Mouse (Mus musculus) midbrain, embryonic 16.5 days (tissue): ENCODE measurements around the gene Gbp4. TPM values are rescaled to one million over a fixed set of nuclear protein-coding genes. Genes with fewer than 3 reads are reported as not detected.
"Not testable (repeated sequence)": the region's sequence is repeated elsewhere in the genome, so short reads cannot be mapped to it uniquely, and the experiment has no call there.

Experiments used
- ATAC-seq: fragments of 200-750 bp; cut with Nextera tagmentation; 2 replicates; pipeline ENCODE4 v1.8.0; 2017; ENCODE audit warnings: moderate TSS enrichment
- H3K27ac ChIP-seq: fragments of 300-500 bp; sonication (generic); 2 replicates; pipeline ENCODE4 v1.5.1; 2014; ENCODE audit warnings: mild to moderate bottlenecking, low read length, mixed read lengths
- H3K27me3 ChIP-seq: fragments of 300-500 bp; sonication (generic); 2 replicates; pipeline ENCODE4 v1.6.1; 2014; ENCODE audit warnings: low read depth, low read length, mixed read lengths; ENCODE audit not compliant: control insufficient read depth, insufficient read depth
- H3K36me3 ChIP-seq: fragments of 300-500 bp; sonication (generic); 2 replicates; pipeline ENCODE4 v1.6.1; 2014; ENCODE audit warnings: mild to moderate bottlenecking, low read length, moderate library complexity, mixed read lengths; ENCODE audit not compliant: control insufficient read depth, insufficient read depth
- H3K4me1 ChIP-seq: fragments of 300-500 bp; sonication (generic); 2 replicates; pipeline ENCODE4 v1.6.1; 2014; ENCODE audit warnings: mild to moderate bottlenecking, low read length, mixed read lengths; ENCODE audit not compliant: control insufficient read depth, insufficient read depth
- H3K4me2 ChIP-seq: fragments of 300-500 bp; sonication (generic); 2 replicates; pipeline ENCODE4 v1.6.1; 2014; ENCODE audit warnings: mild to moderate bottlenecking, low read length, mixed read lengths
- H3K4me3 ChIP-seq: fragments of 300-500 bp; sonication (generic); 2 replicates; pipeline ENCODE4 v1.5.1; 2014; ENCODE audit warnings: low read depth, mild to moderate bottlenecking, low read length, moderate library complexity, mixed read lengths
- H3K9ac ChIP-seq: fragments of 300-500 bp; sonication (generic); 2 replicates; pipeline ENCODE4 v1.6.1; 2014; ENCODE audit warnings: low read depth, low read length, mixed read lengths
- H3K9me3 ChIP-seq: fragments of 300-500 bp; sonication (generic); replicated peaks from 2 replicates; pipeline ENCODE4 v1.6.1; 2014; ENCODE audit warnings: mild to moderate bottlenecking, low read length, mixed read lengths; ENCODE audit not compliant: control insufficient read depth, poor library complexity, severe bottlenecking
- polyA plus RNA-seq: library from polyadenylated mRNA; unstranded; fragments of >200 nt; fragmentation: Nextera tagmentation; extraction: Ambion mirVana; gene quantifications from 2 replicates; pipeline ENCODE4 v1.2.1, GENCODE M21; 2015

Gene Gbp4
- polyA plus RNA-seq, 1 experiment from 2014 or later, result 0.82 TPM

- not testable (repeated sequence) for H3K27me3 ChIP-seq, H3K36me3 ChIP-seq, H3K9ac ChIP-seq, ATAC-seq, H3K9me3 ChIP-seq, H3K4me2 ChIP-seq, H3K4me1 ChIP-seq, H3K27ac ChIP-seq, H3K4me3 ChIP-seq
Observed at GRCm38 (mm10) chr5:105068356-105068755, 71.0 kb downstream of the Gbp4 start.

Other genes starting within 250 kb of the Gbp4 start
- 0.25 and 0.41 TPM in 2 replicates for gene Abcg3, start 156.9 kb downstream of the Gbp4 start, polyA plus RNA-seq
- 0.86 and 1.1 TPM in 2 replicates for gene Gbp9, start within 50 bp of the Gbp4 start, polyA plus RNA-seq
- 0.39 and 0.47 TPM in 2 replicates for gene Gbp8, start within 50 bp of the Gbp4 start, polyA plus RNA-seq
- 0.87 and 0.92 TPM in 2 replicates for gene Gbp10, start 99.9 kb upstream of the Gbp4 start, polyA plus RNA-seq
- gene Gm43302, start 154.1 kb upstream of the Gbp4 start, polyA plus RNA-seq, result 0.06 and 0.31 TPM in 2 replicates
- gene Gbp6, start 154.1 kb upstream of the Gbp4 start, polyA plus RNA-seq, result 1.8 and 2.0 TPM in 2 replicates